14 mouse cellular contexts compared by ENCODE assay signal in genomic region chr9:122149997-122150826, GRCm38 (mm10). TPM values are rescaled to one million over a fixed set of nuclear protein-coding genes. Genes with fewer than 3 reads are reported as not detected.
A peak's percentile ranks its signal among the peaks of the same experiment; 100 is the strongest.
DNase-seq lines count a peak whose midpoint lies in the region; ATAC-seq and TF ChIP-seq lines count a peak whose summit lies in the region.
"Had no signal": no experiment of that assay in that cellular context is flagged by ENCODE, and none has a peak within 500 bp of the region (broad histone marks: within the 10 kb centered on the region; RNA-seq: fewer than 3 reads in every experiment).

No protein-coding gene starts in this region.

- no peak overlapping the region for H3K4me3 ChIP-seq in heart, adult 2 months
- H3K4me3 ChIP-seq: hindbrain, embryonic 13.5 days; limb, embryonic 12.5 days; liver, embryonic 15.5 days had no signal

- TF ChIP-seq POLR2A in heart, adult 2 months (IDR thresholded peaks at IDR 0.05; ENCODE audit: insufficient read depth, low read depth, low read length): no peak

- intact Hi-C loops in heart, adult 2 months (cut with DNase I): no loop called here

- TF ChIP-seq EP300 in heart, adult 2 months (IDR thresholded peaks at IDR 0.05; ENCODE audit: insufficient read depth, low read depth, low read length): no peak

- H3K36me3 ChIP-seq in heart, adult 2 months (ENCODE audit: control insufficient read depth, insufficient read depth, low read length): peaks cover 87% of the 10 kb centered on the region

- H3K79me2 ChIP-seq in heart, adult 2 months (replicated peaks; ENCODE audit: control insufficient read depth, insufficient read depth, low read length): peaks cover 19% of the 10 kb centered on the region

- 69% methylated on average over 9 of the region's 9 CpGs for WGBS in heart, adult 2 months

- H3K27ac ChIP-seq in heart, adult 2 months: peak overlapping the region; percentile 41
- H3K27ac ChIP-seq: hindbrain, embryonic 13.5 days; limb, embryonic 12.5 days; liver, embryonic 15.5 days had no signal

- TF ChIP-seq CTCF in heart, adult 2 months (IDR thresholded peaks at IDR 0.05): no peak

- peaks cover 43% of the 10 kb centered on the region for H3K4me1 ChIP-seq in heart, adult 2 months (ENCODE audit: control insufficient read depth, insufficient read depth, low read length)

- H3K9ac ChIP-seq in heart, adult 2 months (ENCODE audit: low read depth, low read length): no peak overlapping the region
- H3K9ac ChIP-seq: hindbrain, embryonic 13.5 days; limb, embryonic 12.5 days; liver, embryonic 15.5 days had no signal

- ATAC-seq in inflammation-experienced regulatory T-cells, adult 6 months: peak; percentile 79
- ATAC-seq: intestine, postnatal 0 days had no signal

- DNase-seq in heart, adult 2 months: peak in 1 of 2 experiments; percentile 18
- no peak for DNase-seq in heart, postnatal 4 days
- peak; percentile 21 for DNase-seq in thymus, postnatal 25 days
- no peak for DNase-seq in thymus, postnatal 14 days
- no peak for DNase-seq in right cerebral cortex, adult 18-20 months
- DNase-seq in adrenal gland, postnatal 36 days: no peak
- DNase-seq: adrenal gland, postnatal 14 days; cerebellum, postnatal 10 days; kidney, postnatal 14 days had no signal

- no peaks in the 10 kb centered on the region for H3K27me3 ChIP-seq in heart, adult 2 months (ENCODE audit: control insufficient read depth, insufficient read depth, low read length)
- H3K27me3 ChIP-seq: hindbrain, embryonic 13.5 days; limb, embryonic 12.5 days; liver, embryonic 15.5 days had no signal

RNA-seq across cellular contexts. Expression of gene Snrk, which starts 33.1 kb away (rescaled TPM):
- 100 to 1,000 TPM; 142 to 163 TPM for total RNA-seq in heart, adult 2 months (2021)
- 68.0 and 89.8 TPM in 2 replicates for polyA plus RNA-seq in heart, adult 2 months (2012; rRNA removed)
- total RNA-seq in heart, postnatal 4 days (2021): 10 to 100 TPM; 77.8 to 78.7 TPM
- 10 to 100 TPM; 20.1 to 26.7 (median 25.2) TPM for polyA plus RNA-seq in inflammation-experienced regulatory T-cells, adult 6 months (2017; shearing (Covaris generic))
- total RNA-seq in adrenal gland, postnatal 36 days (2021): 100 to 1,000 TPM; 171 to 190 TPM
